Mouse (Mus musculus) layer of hippocampus, adult 11-12 months (tissue): ENCODE measurements around the gene Rap1gap2.

Experiments
- DNase-seq: peaks from one replicate; pipeline ENCODE4 v3.0.0; 2022; ENCODE audit warnings: low spot score

Rap1gap2 gene

DNA sequence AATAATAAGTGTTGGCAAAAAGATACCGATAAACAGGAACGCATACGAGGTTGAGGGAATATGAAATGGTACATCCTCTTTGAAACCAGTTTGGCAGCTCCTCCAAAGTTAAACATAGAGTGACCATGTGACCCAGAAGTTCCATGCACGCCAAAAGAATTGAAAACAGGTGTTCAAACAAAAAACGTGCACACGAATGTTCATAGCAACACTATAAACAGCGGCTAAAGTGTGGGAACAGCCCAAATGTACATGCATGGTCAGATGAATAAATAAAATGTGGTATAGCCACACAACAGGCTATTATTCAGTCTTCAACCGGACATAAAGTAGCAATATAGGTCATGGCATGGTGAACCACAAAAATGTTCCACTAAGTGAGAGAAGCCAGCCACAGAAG, 108.2 kb downstream of the Rap1gap2 start:
- no peak for DNase-seq

DNA sequence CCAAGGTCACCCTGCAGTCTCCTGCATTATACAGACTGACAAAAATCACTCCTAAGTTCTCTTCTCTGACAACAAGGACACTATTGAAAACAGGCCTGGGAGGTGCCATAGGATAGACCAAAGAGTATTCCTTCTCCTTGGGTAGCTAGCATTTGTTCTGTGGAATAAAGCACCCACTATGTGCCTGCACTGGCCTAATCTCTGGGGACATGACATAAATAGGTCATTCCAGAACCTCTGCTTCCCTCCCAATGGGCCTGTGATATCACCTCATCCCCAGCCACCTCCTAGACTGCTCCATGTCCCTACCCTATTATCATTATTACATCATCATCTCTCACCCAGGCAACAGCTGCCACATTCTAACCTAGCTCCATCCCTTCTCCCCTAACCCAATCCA, 108.7 kb downstream of the Rap1gap2 start:
- no peak for DNase-seq

DNA sequence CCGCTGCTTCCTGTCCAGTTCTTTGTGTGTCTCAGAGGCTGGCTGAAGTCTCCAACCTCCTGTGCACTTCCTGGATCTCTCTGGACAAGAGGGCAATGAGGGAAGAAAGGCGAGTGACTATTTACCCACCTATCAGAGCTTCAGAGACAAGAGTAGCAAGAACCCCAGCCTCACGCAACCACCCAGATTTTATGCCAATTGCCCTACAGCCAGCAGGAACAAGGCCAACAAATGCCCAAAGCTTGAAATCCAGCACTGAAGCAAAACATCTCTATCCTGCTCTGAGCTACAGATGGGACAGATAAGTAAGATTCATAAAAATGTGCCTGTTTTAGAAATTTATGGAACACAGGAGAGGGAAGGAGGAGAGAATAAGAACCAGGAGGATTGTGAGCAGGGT, 109.7 kb downstream of the Rap1gap2 start:
- DNase-seq = no peak

DNA sequence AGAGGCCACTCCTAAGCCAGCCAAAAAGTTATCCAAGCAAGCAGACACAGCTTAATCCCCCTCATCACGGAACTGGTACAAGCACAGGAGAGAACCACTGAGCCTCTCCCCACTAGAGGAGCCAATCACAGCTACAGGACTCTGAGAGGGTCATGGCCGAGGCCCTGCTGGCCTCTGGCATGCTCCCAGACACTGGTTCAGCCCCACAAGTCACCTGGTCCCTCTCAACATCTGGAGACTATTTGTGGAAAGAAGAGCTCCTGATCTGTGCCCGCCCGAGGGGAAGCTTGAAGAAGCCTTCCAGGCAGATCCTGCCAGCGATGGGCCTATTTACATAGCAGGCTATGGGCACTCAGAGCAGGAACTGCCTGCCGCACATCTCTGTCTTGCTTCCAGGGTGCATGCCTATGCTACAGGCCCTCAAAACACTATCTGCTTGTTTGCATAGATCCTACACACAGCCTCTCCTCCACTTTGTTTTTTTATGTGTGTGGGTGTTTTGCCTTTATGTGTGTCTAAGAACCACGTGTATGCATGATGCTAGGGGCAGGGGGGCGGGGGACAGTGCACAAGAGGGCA, 111.1 kb downstream of the Rap1gap2 start:
- no peak for DNase-seq

DNA sequence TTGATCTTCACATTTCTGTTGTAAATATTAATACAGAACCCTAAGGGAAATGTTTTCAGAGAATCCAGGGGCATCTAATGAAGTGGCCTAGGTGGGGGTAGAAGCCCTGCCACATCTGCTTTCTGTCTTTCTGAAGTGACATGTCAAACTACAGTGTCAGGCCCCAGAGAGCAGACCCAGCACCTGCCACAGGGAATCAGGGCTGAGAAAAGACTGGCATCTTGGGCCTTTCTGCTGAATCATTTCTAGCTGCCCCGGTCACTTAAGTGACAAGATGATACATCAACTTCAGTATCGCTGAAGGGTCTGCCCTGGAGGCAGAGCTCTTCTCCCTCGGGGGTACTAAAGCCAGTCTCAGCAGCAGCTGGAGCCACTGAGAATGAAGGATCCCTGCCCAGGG, 111.7 kb downstream of the Rap1gap2 start:
- no peak for DNase-seq

DNA sequence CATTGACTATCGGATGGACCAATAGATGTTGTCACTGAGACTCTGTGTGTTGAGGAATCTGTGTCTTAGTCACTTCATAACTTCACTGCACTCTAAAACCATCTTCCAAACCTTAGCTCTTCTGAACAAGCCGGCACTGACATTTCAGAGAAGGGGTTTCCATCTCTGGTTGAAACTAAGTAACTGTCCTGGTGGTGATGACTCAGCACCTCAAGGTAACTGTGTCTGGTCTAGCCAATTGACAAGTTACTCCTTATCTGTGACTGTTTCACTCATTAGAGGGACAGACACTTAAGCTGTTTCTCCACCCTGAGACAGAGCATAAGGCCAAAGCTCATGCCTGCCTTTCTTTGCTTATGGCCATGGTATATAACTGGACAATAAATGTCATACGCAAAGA, 114.1 kb downstream of the Rap1gap2 start:
- DNase-seq = no peak

DNA sequence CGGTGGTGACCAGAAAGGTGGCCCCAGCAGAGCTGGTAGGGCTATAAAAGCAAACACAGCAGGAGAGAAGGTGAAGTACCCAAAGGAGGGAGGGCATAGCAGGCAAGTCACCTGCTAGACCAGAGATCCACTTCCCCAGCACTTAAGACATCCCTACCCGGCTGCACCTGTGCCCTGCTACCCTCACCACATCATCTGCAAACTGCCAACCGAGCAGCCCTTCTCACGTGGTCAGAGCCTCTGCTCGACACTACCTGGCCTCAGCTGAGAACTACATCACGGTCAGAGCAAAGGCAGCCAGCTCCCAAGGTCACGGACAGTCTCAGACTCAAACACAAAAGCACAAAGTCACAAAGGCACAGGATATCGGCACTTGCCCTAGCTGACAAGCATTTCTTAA, 116.8 kb downstream of the Rap1gap2 start:
- no peak for DNase-seq

DNA sequence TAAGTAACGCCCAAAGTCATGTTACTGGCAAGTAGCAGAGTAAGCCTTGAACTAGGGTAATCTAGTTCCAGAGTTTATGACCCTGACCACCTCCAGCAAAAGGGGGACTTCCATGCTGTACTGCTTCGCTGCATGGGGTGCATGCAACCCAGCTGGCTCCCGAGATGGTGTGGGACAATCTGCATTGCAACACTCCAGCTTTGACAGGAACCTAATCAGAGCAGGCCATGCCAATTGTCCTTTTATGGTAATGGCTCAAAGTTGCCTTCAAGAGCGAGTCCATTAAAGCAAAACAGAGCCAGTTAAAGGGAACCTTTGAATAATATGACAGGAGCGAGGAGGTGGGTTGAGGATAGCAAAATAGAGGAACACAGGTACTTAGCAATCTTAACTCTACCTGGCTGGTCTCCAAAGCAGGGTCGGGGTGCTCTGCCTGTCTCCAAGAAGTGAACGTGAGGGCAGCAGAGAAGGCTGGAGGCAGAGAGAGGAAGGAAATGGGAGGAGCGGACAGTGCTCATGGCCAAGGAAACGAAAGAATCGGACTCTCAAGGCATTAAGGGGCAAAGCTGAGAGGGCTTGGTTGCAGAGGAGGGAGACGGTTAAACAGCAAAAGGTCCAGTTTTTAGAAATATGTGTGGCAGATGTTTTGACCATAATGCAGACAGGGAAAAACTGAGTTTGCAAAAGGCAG, 117.4 kb downstream of the Rap1gap2 start:
- DNase-seq = no peak

DNA sequence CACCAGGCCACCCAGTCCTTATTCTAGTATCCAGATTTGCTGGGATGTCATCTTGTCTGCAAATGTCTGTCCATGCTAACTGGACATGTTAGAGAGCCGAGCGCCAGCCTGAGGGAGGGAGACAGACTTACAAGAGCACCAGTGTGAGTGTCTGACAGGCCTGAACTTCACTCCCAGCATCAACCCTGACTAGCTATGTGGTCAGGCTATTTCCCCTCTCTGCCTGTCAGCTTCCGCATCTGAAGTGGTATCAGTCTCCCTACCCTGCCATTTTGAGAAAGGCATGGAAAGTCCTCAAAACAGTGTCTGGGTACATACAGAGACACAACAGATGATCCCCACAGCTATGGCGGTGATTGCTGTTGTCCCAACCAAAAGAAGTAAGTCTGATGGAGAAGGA, 119.6 kb downstream of the Rap1gap2 start:
- DNase-seq = no peak

DNA sequence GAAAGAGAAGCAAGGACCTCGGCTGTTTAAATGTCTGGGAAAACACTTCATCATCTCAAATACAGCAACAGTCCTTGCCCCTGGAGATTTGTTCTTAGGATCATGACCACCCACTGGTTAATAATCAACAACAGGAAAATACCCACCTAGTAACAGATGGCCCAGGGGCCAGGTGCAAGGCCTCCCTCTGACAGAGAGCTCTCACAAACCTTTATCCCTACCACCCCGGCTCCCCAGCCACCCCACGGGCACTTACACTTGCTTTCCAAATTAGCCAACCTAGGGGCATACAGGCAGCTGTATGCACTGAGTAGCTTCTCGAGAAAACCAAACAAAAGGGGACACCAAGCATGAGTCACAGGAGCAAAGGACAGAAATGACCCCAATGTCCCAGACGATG, 121.5 kb downstream of the Rap1gap2 start:
- DNase-seq = no peak

DNA sequence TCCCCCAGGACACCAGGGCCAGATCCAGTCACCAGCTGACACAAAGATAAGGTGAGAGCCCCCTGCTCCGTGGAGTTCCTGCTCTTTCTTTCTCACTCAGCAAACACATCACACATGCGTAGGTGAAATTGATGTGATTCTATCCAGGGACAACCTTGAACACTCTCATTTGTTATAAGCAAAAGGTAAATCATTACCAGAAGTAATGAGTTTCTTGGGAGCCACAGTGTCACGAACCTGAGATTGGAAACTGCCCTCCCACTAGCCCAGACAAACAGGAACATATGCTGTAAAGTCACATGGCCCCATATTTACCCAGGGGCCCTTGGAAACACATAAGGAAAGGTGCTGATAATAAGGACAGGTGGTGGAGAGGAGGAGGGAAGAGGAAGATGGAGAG, 122.8 kb downstream of the Rap1gap2 start:
- DNase-seq = no peak

DNA sequence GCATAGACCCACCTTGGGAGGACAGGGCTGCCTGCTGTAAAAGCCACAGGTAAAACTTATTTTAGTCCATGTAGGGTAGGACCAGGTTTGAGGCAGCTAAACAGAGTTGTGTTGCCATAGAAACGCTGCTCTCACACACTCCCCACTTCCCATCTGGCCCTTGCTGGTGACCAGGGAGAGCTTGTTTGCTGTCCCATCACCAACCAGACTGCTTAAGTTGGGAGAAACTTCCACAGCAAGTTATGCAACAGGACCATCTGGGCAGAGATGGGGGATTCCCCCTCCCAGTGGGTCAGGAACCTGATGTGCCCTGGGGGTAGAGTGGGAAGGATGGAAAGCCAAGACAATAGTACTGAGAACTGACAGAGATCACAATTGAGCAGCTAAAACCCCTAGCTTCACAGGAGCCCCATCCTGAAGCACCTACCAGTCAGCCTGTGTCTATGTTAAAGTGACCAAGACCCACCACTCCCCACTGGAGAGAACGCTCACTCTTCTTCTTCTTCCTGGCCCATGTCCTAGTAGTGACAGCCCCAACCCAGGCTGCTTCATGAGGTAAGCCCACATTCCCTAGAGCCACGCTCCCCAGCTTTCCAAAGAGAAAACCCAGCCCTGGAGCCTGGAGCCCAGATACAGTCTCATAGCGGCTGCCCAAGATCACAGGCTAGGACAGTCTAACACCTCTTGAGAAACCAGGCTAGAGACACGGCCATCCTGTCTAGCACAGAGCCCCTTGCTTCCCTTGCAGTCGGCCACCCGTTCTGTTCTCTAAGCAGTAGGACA, 125.1 kb downstream of the Rap1gap2 start:
- DNase-seq = peak; percentile 49

DNA sequence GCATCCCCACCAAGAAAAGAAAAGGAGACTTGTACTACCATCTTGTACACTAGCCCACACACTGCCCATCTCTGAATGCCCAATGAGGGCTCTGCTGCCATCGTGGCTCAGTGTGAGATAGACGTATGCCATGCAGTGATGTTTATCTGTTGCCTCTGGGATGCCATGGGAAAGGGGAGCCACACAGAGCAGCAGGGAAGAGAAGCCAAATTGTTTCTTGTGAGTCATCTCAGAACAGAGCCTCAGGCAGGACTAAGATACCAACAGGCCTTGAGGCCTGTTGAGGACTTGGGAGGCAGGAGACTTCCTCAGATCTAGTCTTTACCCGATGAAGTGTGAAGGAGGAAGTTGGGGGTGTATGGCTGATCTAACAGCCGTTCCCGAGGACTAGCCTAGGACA, 126.8 kb downstream of the Rap1gap2 start:
- no peak for DNase-seq

DNA sequence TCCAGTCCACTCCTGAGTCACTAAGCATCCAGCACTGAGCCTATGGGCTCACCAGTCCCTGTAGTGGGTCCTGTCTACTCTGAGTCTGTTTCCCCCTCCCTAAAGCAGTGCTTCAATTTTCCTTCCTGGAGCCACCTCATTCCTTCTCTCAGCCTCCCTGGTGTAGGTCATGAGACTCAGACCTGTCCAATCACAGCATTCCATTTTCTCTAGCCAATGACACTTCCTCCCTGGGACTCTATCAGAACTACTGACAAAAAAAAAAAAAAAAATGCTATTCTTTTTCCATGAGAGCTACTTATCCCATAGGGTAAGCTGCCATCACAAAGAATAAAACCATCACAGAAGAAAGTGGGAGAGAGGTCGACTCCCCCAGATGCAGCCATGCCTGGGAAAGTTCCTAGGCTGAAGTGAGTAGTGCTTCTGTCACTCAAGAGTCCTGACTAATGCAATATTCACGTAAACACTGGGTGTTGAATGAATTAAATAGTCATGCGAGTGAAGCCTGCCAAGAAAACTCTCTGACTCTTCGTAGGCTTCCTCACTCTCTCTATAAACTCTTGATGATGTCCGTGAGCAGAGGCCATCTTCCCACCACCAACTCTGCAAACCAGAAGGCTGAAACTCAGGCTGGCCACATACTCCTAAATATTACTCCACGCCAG, 127.4 kb downstream of the Rap1gap2 start:
- no peak for DNase-seq

DNA sequence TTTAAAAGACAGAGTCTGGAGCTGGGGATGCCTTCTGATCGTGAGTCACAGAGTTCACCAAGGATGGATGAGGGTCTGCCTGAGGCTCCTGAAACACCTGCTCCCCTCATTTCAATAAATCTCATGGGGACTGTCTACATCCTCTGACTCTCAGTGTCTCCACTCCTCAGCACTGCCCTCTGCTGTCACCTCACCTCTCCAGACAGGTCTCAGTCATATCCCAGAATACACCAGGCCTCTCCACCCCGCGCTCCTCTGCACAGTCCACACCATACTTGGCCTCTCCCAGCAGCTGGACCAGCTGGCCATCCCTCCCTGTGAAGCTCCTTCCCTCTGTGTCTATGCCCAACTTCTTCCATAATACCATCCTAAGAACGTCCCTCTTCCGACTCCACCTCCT, 128.9 kb downstream of the Rap1gap2 start:
- no peak for DNase-seq

DNA sequence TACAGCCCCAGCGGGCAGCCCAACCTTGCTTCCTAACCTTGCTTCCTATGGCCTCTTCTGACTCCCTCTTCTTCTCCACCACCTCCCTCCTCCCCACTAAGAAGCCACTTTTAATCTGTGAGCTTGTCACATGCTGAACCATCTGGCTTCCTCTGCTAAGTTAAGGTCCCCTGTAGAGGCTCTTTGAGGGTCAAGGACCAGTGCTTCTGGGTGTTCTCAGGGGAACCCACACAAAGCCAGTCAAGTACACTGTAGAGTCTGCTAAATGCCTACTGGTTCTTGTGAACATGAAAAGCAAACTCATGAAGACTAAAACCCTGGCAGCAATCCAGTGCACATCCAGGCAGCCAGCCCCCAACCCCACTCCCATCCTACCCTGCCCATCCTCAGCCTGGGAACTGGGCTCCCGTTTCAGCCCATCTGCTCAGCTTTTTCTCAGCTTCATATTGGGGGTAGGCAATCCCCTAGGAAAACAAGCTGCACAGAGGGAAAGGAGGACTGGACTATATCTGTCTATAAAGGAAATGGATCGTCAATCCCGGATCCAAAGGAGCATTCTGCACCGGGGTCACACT, 130.9 kb downstream of the Rap1gap2 start:
- DNase-seq = peak; percentile 69

DNA sequence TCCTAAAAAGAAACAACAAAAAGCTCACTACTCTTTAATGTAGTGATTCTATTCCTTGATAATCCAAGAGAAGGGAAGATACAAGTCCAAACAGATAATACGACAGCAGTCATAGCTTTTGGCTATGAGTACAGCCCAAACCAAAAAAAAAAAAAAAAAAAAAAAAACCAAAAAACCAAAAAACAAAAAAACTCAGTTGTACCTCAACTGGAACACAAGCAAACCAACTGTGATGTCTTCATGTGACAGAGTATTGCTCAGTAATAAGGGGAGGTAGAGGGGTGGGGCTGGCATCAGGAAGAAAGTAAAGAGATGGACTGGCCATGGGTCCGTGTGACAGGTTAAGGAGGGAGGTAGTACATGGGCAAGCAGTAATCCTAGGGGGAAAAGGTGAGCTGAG, 131.8 kb downstream of the Rap1gap2 start:
- no peak for DNase-seq

DNA sequence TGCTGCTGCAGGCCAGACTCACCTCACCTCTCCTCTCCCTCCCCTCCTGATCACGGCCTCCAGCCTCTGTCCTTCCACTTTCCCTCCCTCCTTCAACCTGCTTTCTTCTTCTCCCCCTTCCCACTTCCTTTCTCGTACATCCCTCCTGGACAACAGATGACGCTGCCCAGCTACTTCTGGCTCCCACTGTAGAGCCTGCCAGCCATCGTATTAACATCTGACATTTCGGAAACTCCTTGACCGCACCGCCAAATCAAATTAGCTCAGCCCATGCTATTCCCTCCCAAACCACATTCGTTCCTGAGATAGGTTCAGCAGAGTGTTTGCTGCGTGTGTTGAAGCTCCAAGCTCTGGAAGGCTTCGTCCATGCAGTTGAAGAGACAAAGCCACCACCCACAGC, 138.0 kb downstream of the Rap1gap2 start:
- DNase-seq = no peak

DNA sequence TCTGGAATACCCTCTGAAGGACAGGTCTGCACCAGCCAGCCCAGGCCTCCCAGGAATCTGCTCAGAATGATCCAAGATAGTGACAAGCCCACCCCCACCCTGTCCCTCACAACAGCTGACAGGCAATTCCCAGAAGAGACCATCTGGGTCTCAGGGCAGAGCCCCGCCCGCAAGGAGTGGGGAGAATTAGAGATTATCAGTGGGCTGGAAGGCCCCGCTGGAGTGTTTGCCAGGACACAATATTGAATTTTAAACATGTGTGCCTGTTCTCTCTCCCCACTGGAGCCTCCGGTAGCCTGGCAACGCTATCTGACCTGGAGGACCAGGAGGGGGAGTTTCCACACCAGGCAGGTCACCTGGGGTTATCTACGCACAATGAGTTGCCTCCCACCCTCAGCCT, 142.5 kb downstream of the Rap1gap2 start:
- DNase-seq = no peak

DNA sequence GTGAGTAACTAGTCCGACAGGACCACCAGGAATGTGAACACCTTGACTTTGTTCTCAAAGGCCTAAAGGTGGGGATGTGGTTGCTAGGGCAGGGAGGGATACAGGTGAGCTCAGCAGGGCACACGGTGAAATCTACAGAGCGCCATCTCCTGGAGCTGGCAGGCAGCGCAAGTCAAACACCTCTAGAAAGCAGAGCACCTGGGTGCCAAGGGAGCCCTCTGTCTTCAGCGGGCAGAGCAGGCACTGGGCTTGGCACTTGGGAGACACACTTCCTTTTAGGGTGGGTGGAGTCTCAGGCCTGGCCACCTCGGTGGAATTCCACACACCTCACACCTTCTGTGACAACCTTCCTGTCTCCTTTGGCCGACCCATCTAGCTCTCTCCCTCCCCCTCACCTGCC, 145.0 kb downstream of the Rap1gap2 start:
- DNase-seq = no peak

DNA sequence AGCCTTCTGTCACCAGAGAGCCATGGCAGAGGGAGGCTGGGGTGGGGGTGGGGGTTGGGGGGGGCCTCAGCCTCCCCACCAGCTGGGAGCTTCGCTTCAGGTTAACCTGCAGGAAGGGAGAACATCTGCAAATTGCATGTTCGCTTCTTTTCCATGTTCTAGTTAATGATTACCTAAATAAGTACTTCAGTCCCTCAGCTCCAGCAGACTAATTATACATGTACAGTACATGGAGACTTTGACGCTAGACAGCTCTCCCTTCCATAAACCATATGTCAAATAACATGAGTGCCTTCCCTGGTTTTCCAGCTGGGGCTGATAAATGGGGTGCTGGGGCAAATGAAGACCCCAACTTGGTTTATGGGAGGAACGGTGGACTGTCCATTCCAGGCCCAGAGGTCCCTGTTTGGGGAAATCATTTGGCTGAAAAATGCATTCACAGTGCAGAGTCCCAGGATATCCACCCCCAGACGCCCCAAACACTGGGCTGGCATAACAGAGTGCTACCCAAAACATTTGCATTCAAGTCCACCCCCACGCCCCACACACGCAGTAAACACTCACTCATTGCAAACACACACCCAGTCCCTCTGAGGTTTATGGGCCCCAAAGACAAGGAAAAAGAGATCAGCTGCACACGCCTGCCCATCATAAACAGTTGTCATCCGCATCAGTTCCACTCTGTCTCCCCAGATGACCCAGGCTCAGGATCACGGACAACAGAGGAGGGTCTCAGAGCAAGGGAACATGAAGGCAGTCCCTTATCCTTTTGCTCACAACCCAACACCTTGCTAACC, 146.3 kb downstream of the Rap1gap2 start:
- DNase-seq = no peak

DNA sequence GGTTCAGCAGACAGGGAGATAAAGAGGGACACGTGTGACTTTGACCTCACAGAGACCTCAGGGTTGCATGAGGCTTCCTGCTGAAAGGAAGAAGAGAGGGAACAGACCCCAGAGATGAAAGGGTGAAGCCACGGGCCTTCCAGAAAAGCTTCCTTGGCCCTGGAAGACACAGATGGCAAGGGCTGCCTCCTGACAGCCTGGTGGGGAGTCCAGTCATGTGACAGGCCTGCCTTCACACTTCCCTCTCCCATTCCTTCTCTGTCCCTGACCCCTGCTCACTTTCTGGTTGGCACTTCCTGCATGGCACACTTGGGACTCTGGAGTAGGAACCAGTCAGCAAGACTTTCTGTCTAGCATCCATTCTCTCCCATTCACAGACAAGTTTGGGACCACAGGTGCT, 148.1 kb downstream of the Rap1gap2 start:
- no peak for DNase-seq
